Mouse (Mus musculus) lung, adult 2 months (tissue): ENCODE data around the gene D430042O09Rik. TPM values are rescaled to one million over a fixed set of nuclear protein-coding genes. Genes with fewer than 3 reads are reported as not detected.

Experiments
- DNase-seq: peaks from one replicate; pipeline ENCODE4 v3.0.0; 2022
- H3K4me1 ChIP-seq: fragments of 200-500 bp; 2 replicates; pipeline ENCODE4 v1.6.1; 2011; ENCODE audit warnings: low read length; ENCODE audit not compliant: control insufficient read depth, insufficient read depth
- H3K4me3 ChIP-seq: fragments of 200-500 bp; replicated peaks from 2 replicates; pipeline ENCODE3; 2011; ENCODE audit warnings: low read depth, mild to moderate bottlenecking, control low read depth, low read length; ENCODE audit errors: extremely low read depth
- CTCF ChIP-seq: fragments of 200-500 bp; IDR thresholded peaks from 2 replicates; pipeline ENCODE4 v1.5.1; 2011; ENCODE audit warnings: mild to moderate bottlenecking, low read length, control low read depth; ENCODE audit not compliant: insufficient read depth
- POLR2A ChIP-seq: fragments of 200-500 bp; IDR thresholded peaks from 2 replicates; pipeline ENCODE4 v1.6.1; 2011; ENCODE audit warnings: low read depth, mild to moderate bottlenecking, control low read depth, low read length, borderline replicate concordance; ENCODE audit errors: extremely low read depth
- WGBS: fragments of 180-500 bp; shearing (Covaris S2); methylation state at CpG from one replicate; pipeline ENCODE4 v1.1.7; 2018; 5-methylcytosine and 5-hydroxymethylcytosine counted together
- polyA plus RNA-seq: library from polyadenylated mRNA; depleted of rRNA; stranded (reverse); fragments of >200 nt; gene quantifications from 2 replicates; pipeline ENCODE4 v1.2.3, GENCODE M21; 2012

Gene D430042O09Rik
- polyA plus RNA-seq, 1 experiment: 18.4 TPM

GRCm38 (mm10) chr7:125762289-125762688 lies 54.6 kb downstream of the D430042O09Rik start:
- DNase-seq: no peak
- WGBS: 62% methylated on average over 2 of the region's 2 CpGs
- no peak for TF ChIP-seq CTCF
- no peak for TF ChIP-seq POLR2A
- no peak overlapping the region for H3K4me3 ChIP-seq
- H3K4me1 ChIP-seq: peaks cover 2% of the 10 kb centered on the region; the same call in 1 of the 2 replicates

- Histone ChIP-seq H3K4me1 (peaks cover 2% of the 10 kb centered on the region; the same call in 1 of the 2 replicates), H3K4me3 (no peak overlapping the region)
- 87% methylated on average over 7 of the region's 7 CpGs for WGBS
- no peak for DNase-seq
- TF ChIP-seq CTCF: no peak
- TF ChIP-seq POLR2A: no peak
Observed at GRCm38 (mm10) chr7:125762883-125763830, 55.5 kb downstream of the D430042O09Rik start.

- TF ChIP-seq CTCF (no peak), POLR2A (no peak)
- no peak for DNase-seq
- H3K4me3 ChIP-seq: no peak overlapping the region
- peaks cover 2% of the 10 kb centered on the region; the same call in 1 of the 2 replicates for H3K4me1 ChIP-seq
- WGBS: 68% methylated on average over 3 of the region's 3 CpGs
Observed at GRCm38 (mm10) chr7:125764373-125764772, 56.7 kb downstream of the D430042O09Rik start.

GRCm38 (mm10) chr7:125766976-125767831 lies 59.5 kb downstream of the D430042O09Rik start:
- WGBS: 63% methylated on average over 9 of the region's 9 CpGs
- DNase-seq: peak; percentile 33
- H3K4me1 ChIP-seq: peaks cover 2% of the 10 kb centered on the region; the same call in 1 of the 2 replicates
- TF ChIP-seq CTCF: peak; percentile 61
- no peak for TF ChIP-seq POLR2A
- H3K4me3 ChIP-seq: no peak overlapping the region

GRCm38 (mm10) chr7:125772961-125773571 lies 65.4 kb downstream of the D430042O09Rik start:
- H3K4me1 ChIP-seq: no peaks in the 10 kb centered on the region
- no peak overlapping the region for H3K4me3 ChIP-seq
- TF ChIP-seq CTCF (no peak), POLR2A (no peak)
- DNase-seq: peak; percentile 39
- 70% methylated on average over 13 of the region's 13 CpGs for WGBS

GRCm38 (mm10) chr7:125783206-125783605 lies 75.5 kb downstream of the D430042O09Rik start:
- DNase-seq: no peak
- Histone ChIP-seq H3K4me1 (no peaks in the 10 kb centered on the region; the same call in 1 of the 2 replicates), H3K4me3 (no peak overlapping the region)
- no peak for TF ChIP-seq POLR2A
- TF ChIP-seq CTCF: no peak
- 88% methylated on average over 1 of the region's 1 CpGs for WGBS

GRCm38 (mm10) chr7:125786105-125786504 lies 78.4 kb downstream of the D430042O09Rik start:
- 84% methylated on average over 5 of the region's 5 CpGs for WGBS
- no peak for DNase-seq
- Histone ChIP-seq H3K4me1 (no peaks in the 10 kb centered on the region; the same call in 1 of the 2 replicates), H3K4me3 (no peak overlapping the region)
- TF ChIP-seq CTCF (no peak), POLR2A (no peak)

GRCm38 (mm10) chr7:125787046-125787445 lies 79.4 kb downstream of the D430042O09Rik start:
- Histone ChIP-seq H3K4me3 (no peak overlapping the region), H3K4me1 (no peaks in the 10 kb centered on the region; the same call in 1 of the 2 replicates)
- TF ChIP-seq POLR2A (no peak), CTCF (no peak)
- 60% methylated on average over 7 of the region's 7 CpGs for WGBS
- no peak for DNase-seq

GRCm38 (mm10) chr7:125790039-125790438 lies 82.4 kb downstream of the D430042O09Rik start:
- DNase-seq: no peak
- H3K4me1 ChIP-seq: no peaks in the 10 kb centered on the region; the same call in 1 of the 2 replicates
- 88% methylated on average over 8 of the region's 8 CpGs for WGBS
- no peak for TF ChIP-seq POLR2A
- TF ChIP-seq CTCF: no peak
- H3K4me3 ChIP-seq: no peak overlapping the region
